Mouse (Mus musculus): ENCODE measurements around the gene Dstyk. TPM values are rescaled to one million over a fixed set of nuclear protein-coding genes. Genes with fewer than 3 reads are reported as not detected.
"Not testable (repeated sequence)": the region's sequence is repeated elsewhere in the genome, so short reads cannot be mapped to it uniquely, and the experiment has no call there.

Dstyk gene
- polyA plus RNA-seq, 1 experiment from 2014 or later: 9.5 TPM

DNA sequence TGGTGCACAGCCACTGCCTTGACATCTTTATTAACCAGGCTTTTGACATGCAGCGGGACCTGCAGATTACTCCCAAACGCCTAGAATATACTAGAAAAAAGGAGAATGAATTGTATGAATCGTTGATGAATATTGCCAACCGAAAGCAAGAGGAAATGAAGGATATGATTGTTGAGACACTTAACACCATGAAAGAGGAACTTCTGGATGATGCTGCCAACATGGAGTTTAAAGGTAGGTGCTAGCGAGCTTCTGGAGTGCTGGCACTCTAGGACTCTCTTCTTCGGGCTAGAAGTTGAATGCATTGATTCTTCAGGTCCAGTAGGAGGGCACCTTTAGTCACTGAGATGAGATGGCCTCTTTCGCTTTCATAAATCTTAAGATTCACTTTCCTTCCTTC, 32.4 kb downstream of the Dstyk start:
- 95% methylated on average over 7 of the region's 7 CpGs for WGBS

DNA sequence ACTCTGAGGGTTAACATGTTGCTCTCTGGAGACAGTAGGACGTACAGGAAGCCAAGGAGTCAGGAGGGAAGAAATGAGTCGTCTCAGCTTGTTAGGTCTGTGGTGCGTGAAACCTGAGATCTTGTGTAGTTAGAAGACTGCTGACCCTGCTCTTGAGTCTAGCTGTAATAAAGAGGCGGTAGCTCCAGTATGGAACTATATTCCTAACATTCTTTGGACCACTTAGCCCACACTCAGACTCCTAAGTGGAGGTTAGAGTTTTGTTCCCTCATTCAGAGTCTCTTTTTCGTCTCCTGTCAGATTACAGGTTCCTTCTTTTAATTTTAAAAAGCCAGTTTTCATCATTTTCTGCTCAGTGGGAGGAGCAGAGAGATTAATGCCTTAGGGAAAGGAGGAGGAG, 47.3 kb downstream of the Dstyk start:
- 89% methylated on average over 5 of the region's 5 CpGs for WGBS
- no peaks in the 10 kb centered on the region for H3K4me1 ChIP-seq (ENCODE audit: control insufficient read depth, insufficient read depth, low read length)
- peaks cover 22% of the 10 kb centered on the region; the same call in 1 of the 2 replicates for H3K36me3 ChIP-seq (ENCODE audit: control insufficient read depth, insufficient read depth, low read length)

More for the DNA sequence above, 32.4 kb downstream of the Dstyk start:
- no peak for ATAC-seq (ENCODE audit: low read depth)
- Histone ChIP-seq H3K4me1 (ENCODE audit: control insufficient read depth, insufficient read depth, low read length) (no peaks in the 10 kb centered on the region), H3K4me3 (ENCODE audit: low read depth, low read length) (no peak overlapping the region), H3K9me3 (ENCODE audit: control insufficient read depth, low read length) (no peaks in the 10 kb centered on the region), H3K27me3 (ENCODE audit: control insufficient read depth, insufficient read depth, low read length) (no peaks in the 10 kb centered on the region), H3K27ac (ENCODE audit: low read depth, low read length) (no peak overlapping the region), H3K9ac (replicated peaks; ENCODE audit: low read depth, low read length) (no peak overlapping the region), H3K4me2 (ENCODE audit: low read depth, low read length) (no peak overlapping the region), H3K36me3 (ENCODE audit: control insufficient read depth, insufficient read depth, low read length) (peaks cover 22% of the 10 kb centered on the region; the same call in 1 of the 2 replicates)

DNA sequence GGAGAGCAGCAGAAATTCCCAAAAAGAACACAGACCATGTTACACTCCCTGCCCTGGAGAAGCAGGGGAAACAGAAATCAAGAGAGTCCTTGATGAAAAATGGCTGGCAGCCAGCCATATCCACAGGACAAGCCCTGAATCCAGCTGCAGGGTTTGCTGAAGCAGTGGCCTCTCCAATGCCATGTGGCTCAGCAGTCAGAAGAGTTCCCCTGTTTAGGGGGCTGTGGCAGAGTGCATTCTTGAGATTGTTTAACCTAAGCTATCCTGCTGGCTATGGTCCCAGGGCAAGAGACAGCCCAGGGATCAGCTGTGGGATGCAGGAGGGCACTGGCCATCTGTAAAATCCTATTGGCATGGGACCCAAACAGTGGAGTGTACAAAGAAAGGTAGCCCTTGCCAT, 51.6 kb downstream of the Dstyk start:
- H3K27me3 ChIP-seq (ENCODE audit: control insufficient read depth, insufficient read depth, low read length): no peaks in the 10 kb centered on the region
- H3K36me3 ChIP-seq (ENCODE audit: control insufficient read depth, insufficient read depth, low read length): 0 out of 2 replicates have a peak, but pooled peaks cover 7% of the 10 kb centered on the region
- no peaks in the 10 kb centered on the region for H3K4me1 ChIP-seq (ENCODE audit: control insufficient read depth, insufficient read depth, low read length)
- H3K4me2 ChIP-seq (ENCODE audit: low read depth, low read length): no peak overlapping the region
- H3K4me3 ChIP-seq (ENCODE audit: low read depth, low read length): no peak overlapping the region
- no peak overlapping the region for H3K27ac ChIP-seq (ENCODE audit: low read depth, low read length)
- no peak for ATAC-seq (ENCODE audit: low read depth)
- H3K9ac ChIP-seq (replicated peaks; ENCODE audit: low read depth, low read length): no peak overlapping the region
- no peaks in the 10 kb centered on the region for H3K9me3 ChIP-seq (ENCODE audit: control insufficient read depth, low read length)

More for the DNA sequence above, 47.3 kb downstream of the Dstyk start:
- Histone ChIP-seq H3K4me2 (ENCODE audit: low read depth, low read length) (no peak overlapping the region), H3K27me3 (ENCODE audit: control insufficient read depth, insufficient read depth, low read length) (no peaks in the 10 kb centered on the region), H3K27ac (ENCODE audit: low read depth, low read length) (no peak overlapping the region), H3K4me3 (ENCODE audit: low read depth, low read length) (no peak overlapping the region), H3K9me3 (ENCODE audit: control insufficient read depth, low read length) (no peaks in the 10 kb centered on the region), H3K9ac (replicated peaks; ENCODE audit: low read depth, low read length) (no peak overlapping the region)
- ATAC-seq (ENCODE audit: low read depth): no peak

DNA sequence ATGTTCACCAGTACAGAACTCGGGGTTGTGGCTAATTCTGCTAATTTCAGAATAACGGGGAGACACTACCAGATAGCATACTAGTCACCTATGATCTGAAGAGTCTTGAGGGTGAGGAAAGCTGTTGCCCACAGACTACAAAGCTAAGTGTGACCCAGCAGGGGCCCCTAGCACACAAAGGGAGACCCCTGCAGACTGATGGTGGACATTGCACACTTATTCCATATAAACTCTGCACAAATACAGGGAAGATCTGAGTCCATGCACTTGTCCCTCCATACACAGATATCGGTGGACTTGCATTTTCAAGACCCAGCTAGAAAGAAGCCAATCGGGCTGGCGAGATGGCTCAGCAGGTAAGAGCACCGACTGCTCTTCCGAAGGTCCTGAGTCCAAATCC, 52.2 kb downstream of the Dstyk start:
- Histone ChIP-seq H3K4me3 (ENCODE audit: low read depth, low read length) (no peak overlapping the region), H3K9ac (replicated peaks; ENCODE audit: low read depth, low read length) (no peak overlapping the region), H3K9me3 (ENCODE audit: control insufficient read depth, low read length) (no peaks in the 10 kb centered on the region), H3K4me1 (ENCODE audit: control insufficient read depth, insufficient read depth, low read length) (no peaks in the 10 kb centered on the region), H3K4me2 (ENCODE audit: low read depth, low read length) (no peak overlapping the region), H3K36me3 (ENCODE audit: control insufficient read depth, insufficient read depth, low read length) (0 out of 2 replicates have a peak, but pooled peaks cover 4% of the 10 kb centered on the region), H3K27ac (ENCODE audit: low read depth, low read length) (no peak overlapping the region), H3K27me3 (ENCODE audit: control insufficient read depth, insufficient read depth, low read length) (no peaks in the 10 kb centered on the region)
- 92% methylated on average over 7 of the region's 7 CpGs for WGBS
- ATAC-seq (ENCODE audit: low read depth): no peak

DNA sequence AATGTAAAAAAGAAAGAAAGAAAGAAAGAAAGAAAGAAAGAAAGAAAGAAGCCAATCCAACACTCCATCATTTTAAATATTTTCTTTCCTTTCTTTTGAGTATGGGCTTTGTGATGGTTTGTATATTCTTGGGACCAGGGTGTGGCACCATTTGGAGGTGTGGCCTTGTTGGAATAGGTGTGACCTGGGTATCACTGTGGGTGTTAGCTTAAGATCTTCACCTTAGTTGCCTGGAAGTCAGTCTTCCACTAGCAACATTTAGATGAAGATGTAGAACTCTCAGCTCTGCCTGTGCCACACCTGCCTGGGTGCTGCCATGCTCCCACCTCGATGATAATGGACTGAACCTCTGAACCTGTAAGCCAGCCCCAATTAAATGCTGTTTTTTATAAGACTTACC, 52.7 kb downstream of the Dstyk start:
- not testable (repeated sequence) for H3K4me1 ChIP-seq (ENCODE audit: control insufficient read depth, insufficient read depth, low read length); H3K9ac ChIP-seq (replicated peaks; ENCODE audit: low read depth, low read length); H3K4me3 ChIP-seq (ENCODE audit: low read depth, low read length); ATAC-seq (ENCODE audit: low read depth); H3K27ac ChIP-seq (ENCODE audit: low read depth, low read length); H3K4me2 ChIP-seq (ENCODE audit: low read depth, low read length); H3K36me3 ChIP-seq (ENCODE audit: control insufficient read depth, insufficient read depth, low read length); H3K27me3 ChIP-seq (ENCODE audit: control insufficient read depth, insufficient read depth, low read length); H3K9me3 ChIP-seq (ENCODE audit: control insufficient read depth, low read length)
- WGBS: 96% methylated on average over 1 of the region's 1 CpGs

DNA sequence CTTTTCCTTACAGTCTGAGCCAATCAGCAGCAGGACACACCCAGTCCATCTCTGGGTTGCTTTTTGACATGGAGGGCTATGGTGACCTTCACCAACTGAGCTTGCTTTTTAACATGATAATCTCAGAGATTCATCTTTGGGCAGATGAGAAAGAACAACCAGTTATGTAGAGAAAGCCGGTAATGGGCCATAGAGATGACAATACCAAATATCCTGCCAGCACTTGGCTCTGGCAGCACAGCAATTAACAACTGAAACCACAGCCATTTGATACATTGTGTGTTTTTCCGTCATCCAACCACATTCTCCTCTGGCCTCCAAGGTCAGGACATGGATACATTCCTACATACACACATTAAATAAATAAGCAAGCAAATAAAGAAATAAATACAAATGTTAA, 53.7 kb downstream of the Dstyk start:
- H3K27me3 ChIP-seq (ENCODE audit: control insufficient read depth, insufficient read depth, low read length): no peaks in the 10 kb centered on the region
- peaks cover 5% of the 10 kb centered on the region; the same call in 1 of the 2 replicates for H3K4me1 ChIP-seq (ENCODE audit: control insufficient read depth, insufficient read depth, low read length)
- no peak overlapping the region for H3K9ac ChIP-seq (replicated peaks; ENCODE audit: low read depth, low read length)
- no peaks in the 10 kb centered on the region for H3K9me3 ChIP-seq (ENCODE audit: control insufficient read depth, low read length)
- H3K4me2 ChIP-seq (ENCODE audit: low read depth, low read length): no peak overlapping the region
- no peak overlapping the region for H3K27ac ChIP-seq (ENCODE audit: low read depth, low read length)
- H3K36me3 ChIP-seq (ENCODE audit: control insufficient read depth, insufficient read depth, low read length): 0 out of 2 replicates have a peak, but pooled peaks cover 4% of the 10 kb centered on the region
- 94% methylated on average over 2 of the region's 2 CpGs for WGBS
- H3K4me3 ChIP-seq (ENCODE audit: low read depth, low read length): no peak overlapping the region
- no peak for ATAC-seq (ENCODE audit: low read depth)

DNA sequence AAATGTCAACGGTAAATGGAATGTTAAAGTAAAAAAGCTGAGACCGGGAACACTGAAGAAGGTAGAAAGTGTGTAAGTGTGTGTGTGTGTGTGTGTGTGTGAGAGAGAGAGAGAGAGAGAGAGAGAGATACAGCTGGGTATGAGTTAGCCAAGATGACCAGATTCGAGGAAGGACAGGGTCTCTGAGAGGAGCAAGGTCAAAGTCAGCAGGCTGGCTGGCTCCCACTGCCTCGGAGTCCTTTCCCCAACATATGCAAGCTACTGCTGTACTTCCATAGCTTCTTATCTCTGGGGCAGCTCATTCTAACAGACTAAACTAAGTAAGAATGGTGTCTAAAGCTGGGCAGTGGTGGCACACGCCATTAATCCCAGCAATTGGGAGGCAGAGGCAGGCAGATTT, 54.1 kb downstream of the Dstyk start:
- WGBS: 94% methylated on average over 5 of the region's 5 CpGs
- no peak for ATAC-seq (ENCODE audit: low read depth)
- peaks cover 8% of the 10 kb centered on the region; the same call in 1 of the 2 replicates for H3K4me1 ChIP-seq (ENCODE audit: control insufficient read depth, insufficient read depth, low read length)
- H3K4me3 ChIP-seq (ENCODE audit: low read depth, low read length): no peak overlapping the region
- no peaks in the 10 kb centered on the region for H3K27me3 ChIP-seq (ENCODE audit: control insufficient read depth, insufficient read depth, low read length)
- H3K27ac ChIP-seq (ENCODE audit: low read depth, low read length): no peak overlapping the region
- H3K9me3 ChIP-seq (ENCODE audit: control insufficient read depth, low read length): no peaks in the 10 kb centered on the region
- H3K36me3 ChIP-seq (ENCODE audit: control insufficient read depth, insufficient read depth, low read length): 0 out of 2 replicates have a peak, but pooled peaks cover 4% of the 10 kb centered on the region
- H3K4me2 ChIP-seq (ENCODE audit: low read depth, low read length): no peak overlapping the region
- no peak overlapping the region for H3K9ac ChIP-seq (replicated peaks; ENCODE audit: low read depth, low read length)

DNA sequence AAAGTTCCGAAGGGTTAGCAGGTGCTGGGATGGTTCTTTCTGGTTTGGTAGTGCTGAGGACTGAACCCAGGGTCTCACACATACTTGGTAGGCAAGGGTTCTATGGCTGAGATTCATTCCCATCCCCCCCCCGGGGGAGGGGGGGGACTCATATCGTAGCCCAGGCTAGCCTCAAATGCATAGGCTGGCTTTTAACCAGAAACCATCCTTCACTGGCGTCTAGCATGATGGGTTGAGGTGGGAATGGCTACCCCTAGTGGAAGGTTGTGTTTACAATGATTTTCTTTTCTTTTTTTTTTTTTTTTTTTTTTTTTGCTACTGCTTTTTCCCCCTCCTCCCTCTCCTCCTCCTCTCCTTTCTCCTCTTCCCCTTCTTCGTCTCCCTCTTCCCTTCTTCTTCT, 55.2 kb downstream of the Dstyk start:
- WGBS: 60% methylated on average over 5 of the region's 5 CpGs
- no peak overlapping the region for H3K9ac ChIP-seq (replicated peaks; ENCODE audit: low read depth, low read length)
- no peak for ATAC-seq (ENCODE audit: low read depth)

DNA sequence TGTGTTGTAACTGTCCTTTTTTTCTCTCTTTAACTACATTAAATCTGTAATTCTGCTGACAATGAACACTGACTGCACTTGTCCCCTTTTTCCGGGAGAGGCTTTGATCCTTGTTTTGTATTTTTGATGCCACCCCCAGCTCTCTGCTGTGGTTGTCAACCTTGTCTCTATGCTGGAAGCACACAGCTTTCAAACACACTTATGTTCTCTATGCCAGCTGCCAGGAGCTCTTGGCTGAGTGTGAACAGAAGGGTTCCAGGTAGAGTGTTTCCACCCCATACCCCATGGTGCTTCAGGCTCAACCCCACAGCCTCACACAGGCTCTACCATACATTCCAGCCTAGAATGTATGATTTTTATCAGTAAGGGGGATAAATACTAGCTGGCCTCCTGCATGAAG, 57.1 kb downstream of the Dstyk start:
- no peak for ATAC-seq (ENCODE audit: low read depth)
- Histone ChIP-seq H3K9ac (replicated peaks; ENCODE audit: low read depth, low read length) (no peak overlapping the region), H3K27ac (ENCODE audit: low read depth, low read length) (no peak overlapping the region), H3K36me3 (ENCODE audit: control insufficient read depth, insufficient read depth, low read length) (no peaks in the 10 kb centered on the region), H3K9me3 (ENCODE audit: control insufficient read depth, low read length) (no peaks in the 10 kb centered on the region), H3K4me2 (ENCODE audit: low read depth, low read length) (no peak overlapping the region), H3K27me3 (ENCODE audit: control insufficient read depth, insufficient read depth, low read length) (no peaks in the 10 kb centered on the region), H3K4me1 (ENCODE audit: control insufficient read depth, insufficient read depth, low read length) (peaks cover 24% of the 10 kb centered on the region), H3K4me3 (ENCODE audit: low read depth, low read length) (no peak overlapping the region)
- WGBS: 85% methylated on average over 1 of the region's 1 CpGs

More for the DNA sequence above, 55.2 kb downstream of the Dstyk start:
- H3K27ac ChIP-seq (ENCODE audit: low read depth, low read length): no peak overlapping the region
- no peaks in the 10 kb centered on the region for H3K9me3 ChIP-seq (ENCODE audit: control insufficient read depth, low read length)
- H3K4me1 ChIP-seq (ENCODE audit: control insufficient read depth, insufficient read depth, low read length): peaks cover 8% of the 10 kb centered on the region; the same call in 1 of the 2 replicates
- no peak overlapping the region for H3K4me3 ChIP-seq (ENCODE audit: low read depth, low read length)
- no peaks in the 10 kb centered on the region for H3K27me3 ChIP-seq (ENCODE audit: control insufficient read depth, insufficient read depth, low read length)
- no peak overlapping the region for H3K4me2 ChIP-seq (ENCODE audit: low read depth, low read length)
- no peaks in the 10 kb centered on the region for H3K36me3 ChIP-seq (ENCODE audit: control insufficient read depth, insufficient read depth, low read length)

Data from neural tube, embryonic 14.5 days (tissue).